Comparison of ENCODE assay signal across 8 mouse cellular contexts in the genomic region with DNA sequence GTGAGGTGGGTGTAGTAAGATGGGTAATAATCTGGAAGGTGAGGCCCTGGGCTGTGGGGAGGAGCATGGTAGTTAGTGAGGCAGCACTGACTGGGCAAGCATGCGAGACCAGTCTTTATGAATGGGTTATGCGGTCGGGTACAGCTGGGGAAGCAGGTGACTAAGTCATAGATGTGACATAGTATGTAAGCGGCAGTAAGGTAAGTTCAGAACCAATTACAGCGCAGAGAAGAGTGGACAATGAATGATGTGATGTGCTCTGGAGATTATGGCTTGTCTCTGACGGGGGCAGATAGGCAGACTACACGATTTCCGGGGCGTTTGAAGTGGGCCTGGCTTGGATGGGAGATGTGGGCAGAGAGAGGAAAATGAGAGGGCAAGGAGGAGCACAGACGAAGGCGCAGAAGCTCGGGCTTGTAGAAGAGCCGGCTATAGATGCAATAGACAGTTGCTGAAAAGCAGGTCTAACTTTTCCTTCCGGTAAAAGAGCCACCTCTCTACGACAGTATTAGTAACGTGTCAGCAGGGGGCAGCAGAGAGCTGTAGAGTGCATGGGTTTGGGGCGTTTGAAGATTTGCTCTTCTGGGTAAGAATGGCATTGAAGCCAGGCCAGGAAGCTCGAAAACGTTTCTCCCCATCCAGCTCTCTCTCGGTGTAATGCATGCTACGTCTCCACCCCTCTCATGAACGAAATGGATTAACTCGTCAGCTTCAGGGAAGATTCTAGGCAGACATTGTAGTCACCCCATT.
DNase-seq lines count a peak whose midpoint lies in the region; ATAC-seq and TF ChIP-seq lines count a peak whose summit lies in the region.

No protein-coding gene starts in this region.

- peak; percentile 86 for DNase-seq in heart, adult 11 months
- DNase-seq in heart, postnatal 25 days (ENCODE audit: low spot score), result no peak
- DNase-seq in embryo, embryonic 11.5 days (ENCODE audit: low read depth, low spot score), result peak; percentile 84
- peak; percentile 67 for DNase-seq in kidney, adult 2 months
- DNase-seq in limb, embryonic 10.5 days (ENCODE audit: low spot score), result peak; percentile 86
- DNase-seq in splenic B cell, adult 2 months (ENCODE audit: low read depth, low spot score), result peak; percentile 61

- H3K27me3 ChIP-seq in kidney, adult 2 months (replicated peaks; ENCODE audit: control insufficient read depth, insufficient read depth, low read length), result no peaks in the 10 kb centered on the region
- no peaks in the 10 kb centered on the region for H3K27me3 ChIP-seq in limb, embryonic 10.5 days (ENCODE audit: low read depth, poor library complexity, severe bottlenecking)
- peaks cover 4% of the 10 kb centered on the region; the same call in 1 of the 2 replicates for H3K27me3 ChIP-seq in midbrain, embryonic 15.5 days (replicated peaks)
- H3K27me3 ChIP-seq in splenic B cell, adult 2 months (ENCODE audit: control insufficient read depth, insufficient read depth, low read length, poor library complexity, severe bottlenecking), result no peaks in the 10 kb centered on the region

- H3K9ac ChIP-seq in midbrain, embryonic 15.5 days, result no peak overlapping the region

- no peaks in the 10 kb centered on the region for H3K9me3 ChIP-seq in limb, embryonic 10.5 days (replicated peaks)
- no peaks in the 10 kb centered on the region for H3K9me3 ChIP-seq in midbrain, embryonic 15.5 days

- TF ChIP-seq POLR2A in kidney, adult 2 months (IDR thresholded peaks at IDR 0.05; ENCODE audit: low read depth, low read length), result no peak

- no peaks in the 10 kb centered on the region for H3K4me1 ChIP-seq in kidney, adult 2 months (ENCODE audit: control insufficient read depth, insufficient read depth, low read length)
- H3K4me1 ChIP-seq in limb, embryonic 10.5 days, result no peaks in the 10 kb centered on the region
- H3K4me1 ChIP-seq in midbrain, embryonic 15.5 days, result peaks cover 8% of the 10 kb centered on the region; the same call in 1 of the 2 replicates

- H3K27ac ChIP-seq in kidney, adult 2 months (ENCODE audit: insufficient read depth, low read depth, low read length), result no peak overlapping the region
- no peak overlapping the region for H3K27ac ChIP-seq in limb, embryonic 10.5 days
- no peak overlapping the region for H3K27ac ChIP-seq in midbrain, embryonic 15.5 days

- no peaks in the 10 kb centered on the region for H3K36me3 ChIP-seq in kidney, adult 2 months (ENCODE audit: control insufficient read depth, insufficient read depth, low read length)
- H3K36me3 ChIP-seq in limb, embryonic 10.5 days, result no peaks in the 10 kb centered on the region
- H3K36me3 ChIP-seq in midbrain, embryonic 15.5 days (replicated peaks), result no peaks in the 10 kb centered on the region
- no peaks in the 10 kb centered on the region for H3K36me3 ChIP-seq in splenic B cell, adult 2 months (ENCODE audit: control insufficient read depth, insufficient read depth, low read length, poor library complexity, severe bottlenecking)

- peak overlapping the region; percentile 25; the same call in 1 of the 2 replicates for H3K4me2 ChIP-seq in midbrain, embryonic 15.5 days

- peak; percentile 80 for TF ChIP-seq CTCF in kidney, adult 2 months (conservative IDR thresholded peaks at IDR 0.05; ENCODE audit: insufficient read depth, insufficient read length, low read depth, low read length)

- intact Hi-C loops in heart, postnatal 25 days (cut with DNase I), result loop anchor here (2.0 kb wide), 1 partner anchor 1163 kb away; no protein-coding TSS in a partner anchor

- H3K4me3 ChIP-seq in kidney, adult 2 months (ENCODE audit: insufficient read depth, low read depth, low read length), result no peak overlapping the region
- H3K4me3 ChIP-seq in limb, embryonic 10.5 days, result no peak overlapping the region; the same call in 1 of the 2 replicates
- no peak overlapping the region for H3K4me3 ChIP-seq in midbrain, embryonic 15.5 days

- 23% methylated on average over 23 of the region's 23 CpGs for WGBS in kidney, adult 2 months
- 33% methylated on average over 23 of the region's 23 CpGs for WGBS in limb, embryonic 10.5 days
- WGBS in midbrain, embryonic 15.5 days, result 32% methylated on average over 23 of the region's 23 CpGs

- peak; percentile 96 for ATAC-seq in granulocyte monocyte progenitor cell, adult 5-6 weeks (replicated peaks; ENCODE audit: poor library complexity, severe bottlenecking)
- peak; percentile 95 for ATAC-seq in midbrain, embryonic 15.5 days (replicated peaks)
